Mouse (Mus musculus): ENCODE data around the gene Gm49661.

Gene Gm49661

GRCm38 (mm10) chr8:84969241-84970134 lies at the start of gene Gm49661, which contains the start of the genes Prdx2 and Rnaseh2a:
TSS of gene Gm49661 (minus strand) at chr8:84969433.
TSS of gene Prdx2 (plus strand) at chr8:84969587.
TSS of gene Rnaseh2a (minus strand) at chr8:84969767.
- DNase-seq (ENCODE audit: low spot score in 2 of 2): peak; percentile 35 to 37

- no peak for DNase-seq (ENCODE audit: low spot score in 2 of 2)
These were observed 48.0 kb upstream of the Gm49661 start for GRCm38 (mm10) chr8:85017209-85017608.

- DNase-seq (ENCODE audit: low spot score in 2 of 2): no peak
These were observed 47.5 kb upstream of the Gm49661 start for GRCm38 (mm10) chr8:85016724-85017123.

GRCm38 (mm10) chr8:85014431-85014830 lies 45.2 kb upstream of the Gm49661 start, which contains the start of gene Best2:
TSS of gene Best2 (minus strand) at chr8:85014531.
- DNase-seq (ENCODE audit: low spot score in 2 of 2): no peak

- DNase-seq (ENCODE audit: low spot score in 2 of 2): peak; percentile 56 to 71
These were observed 44.1 kb upstream of the Gm49661 start for GRCm38 (mm10) chr8:85013230-85013840.

- no peak for DNase-seq (ENCODE audit: low spot score in 2 of 2)
These were observed 42.0 kb upstream of the Gm49661 start for GRCm38 (mm10) chr8:85011242-85011641.

- DNase-seq (ENCODE audit: low spot score in 2 of 2): peak; percentile 30 to 44
These were observed 38.5 kb upstream of the Gm49661 start for GRCm38 (mm10) chr8:85007686-85008085.

GRCm38 (mm10) chr8:84997649-84998295 lies 28.5 kb upstream of the Gm49661 start:
- DNase-seq (ENCODE audit: low spot score in 2 of 2): peak; percentile 82 to 92

- no peak for DNase-seq (ENCODE audit: low spot score in 2 of 2)
These were observed 27.7 kb upstream of the Gm49661 start for GRCm38 (mm10) chr8:84996978-84997377.

GRCm38 (mm10) chr8:84995680-84996079 lies 26.4 kb upstream of the Gm49661 start:
- DNase-seq (ENCODE audit: low spot score in 2 of 2): no peak

GRCm38 (mm10) chr8:84994375-84994774 lies 25.1 kb upstream of the Gm49661 start:
- DNase-seq (ENCODE audit: low spot score in 2 of 2): no peak

- peak in 1 of 2 experiments; percentile 62 for DNase-seq (ENCODE audit: low spot score in 2 of 2)
These were observed 21.6 kb upstream of the Gm49661 start for GRCm38 (mm10) chr8:84990836-84991235.

- DNase-seq (ENCODE audit: low spot score in 2 of 2): peak; percentile 98
These were observed 21.1 kb upstream of the Gm49661 start, which contains the start of gene Hook2 for GRCm38 (mm10) chr8:84990349-84990748. TSS of gene Hook2 (plus strand) at chr8:84990603.

GRCm38 (mm10) chr8:84989810-84990209 lies 20.6 kb upstream of the Gm49661 start:
- peak; percentile 88 to 91 for DNase-seq (ENCODE audit: low spot score in 2 of 2)

- DNase-seq (ENCODE audit: low spot score in 2 of 2): peak; percentile 35 to 37
These were observed 20.1 kb upstream of the Gm49661 start for GRCm38 (mm10) chr8:84989311-84989731.

- DNase-seq (ENCODE audit: low spot score in 2 of 2): no peak
These were observed 18.7 kb upstream of the Gm49661 start for GRCm38 (mm10) chr8:84987903-84988302.

- DNase-seq (ENCODE audit: low spot score in 2 of 2): no peak
These were observed 18.2 kb upstream of the Gm49661 start for GRCm38 (mm10) chr8:84987388-84987787.

GRCm38 (mm10) chr8:84986379-84986945 lies 17.2 kb upstream of the Gm49661 start:
- no peak for DNase-seq (ENCODE audit: low spot score in 2 of 2)

- DNase-seq (ENCODE audit: low spot score in 2 of 2): peak; percentile 95 to 96
These were observed 16.6 kb upstream of the Gm49661 start for GRCm38 (mm10) chr8:84985684-84986378.

- no peak for DNase-seq (ENCODE audit: low spot score in 2 of 2)
These were observed 15.9 kb upstream of the Gm49661 start for GRCm38 (mm10) chr8:84985049-84985683.

Measured in natural killer cell, adult 2 months (primary cell).